Mouse (Mus musculus) midbrain, embryonic 16.5 days (tissue): ENCODE measurements at regions not wholly inside any gene's neighbourhood (a gene's known extent, or its start where the extent isn't known, plus 50 kb on each side); places are given as distances from the start of the nearest gene placed in this dataset.

Experiments used
- ATAC-seq: fragments of 200-750 bp; cut with Nextera tagmentation; 2 replicates; pipeline ENCODE4 v1.8.0; 2017; ENCODE audit warnings: moderate TSS enrichment
- H3K27ac ChIP-seq: fragments of 300-500 bp; sonication (generic); 2 replicates; pipeline ENCODE4 v1.5.1; 2014; ENCODE audit warnings: mild to moderate bottlenecking, low read length, mixed read lengths
- H3K27me3 ChIP-seq: fragments of 300-500 bp; sonication (generic); 2 replicates; pipeline ENCODE4 v1.6.1; 2014; ENCODE audit warnings: low read depth, low read length, mixed read lengths; ENCODE audit not compliant: control insufficient read depth, insufficient read depth
- H3K36me3 ChIP-seq: fragments of 300-500 bp; sonication (generic); 2 replicates; pipeline ENCODE4 v1.6.1; 2014; ENCODE audit warnings: mild to moderate bottlenecking, low read length, moderate library complexity, mixed read lengths; ENCODE audit not compliant: control insufficient read depth, insufficient read depth
- H3K4me1 ChIP-seq: fragments of 300-500 bp; sonication (generic); 2 replicates; pipeline ENCODE4 v1.6.1; 2014; ENCODE audit warnings: mild to moderate bottlenecking, low read length, mixed read lengths; ENCODE audit not compliant: control insufficient read depth, insufficient read depth
- H3K4me2 ChIP-seq: fragments of 300-500 bp; sonication (generic); 2 replicates; pipeline ENCODE4 v1.6.1; 2014; ENCODE audit warnings: mild to moderate bottlenecking, low read length, mixed read lengths
- H3K4me3 ChIP-seq: fragments of 300-500 bp; sonication (generic); 2 replicates; pipeline ENCODE4 v1.5.1; 2014; ENCODE audit warnings: low read depth, mild to moderate bottlenecking, low read length, moderate library complexity, mixed read lengths
- H3K9ac ChIP-seq: fragments of 300-500 bp; sonication (generic); 2 replicates; pipeline ENCODE4 v1.6.1; 2014; ENCODE audit warnings: low read depth, low read length, mixed read lengths
- H3K9me3 ChIP-seq: fragments of 300-500 bp; sonication (generic); replicated peaks from 2 replicates; pipeline ENCODE4 v1.6.1; 2014; ENCODE audit warnings: mild to moderate bottlenecking, low read length, mixed read lengths; ENCODE audit not compliant: control insufficient read depth, poor library complexity, severe bottlenecking
- WGBS: fragments of 180-500 bp; shearing (Covaris S2); extraction: QIAGEN DNeasy Blood & Tissue Kit; methylation state at CpG from one replicate; pipeline ENCODE4 v1.1.7; 2014; 5-methylcytosine and 5-hydroxymethylcytosine counted together

DNA sequence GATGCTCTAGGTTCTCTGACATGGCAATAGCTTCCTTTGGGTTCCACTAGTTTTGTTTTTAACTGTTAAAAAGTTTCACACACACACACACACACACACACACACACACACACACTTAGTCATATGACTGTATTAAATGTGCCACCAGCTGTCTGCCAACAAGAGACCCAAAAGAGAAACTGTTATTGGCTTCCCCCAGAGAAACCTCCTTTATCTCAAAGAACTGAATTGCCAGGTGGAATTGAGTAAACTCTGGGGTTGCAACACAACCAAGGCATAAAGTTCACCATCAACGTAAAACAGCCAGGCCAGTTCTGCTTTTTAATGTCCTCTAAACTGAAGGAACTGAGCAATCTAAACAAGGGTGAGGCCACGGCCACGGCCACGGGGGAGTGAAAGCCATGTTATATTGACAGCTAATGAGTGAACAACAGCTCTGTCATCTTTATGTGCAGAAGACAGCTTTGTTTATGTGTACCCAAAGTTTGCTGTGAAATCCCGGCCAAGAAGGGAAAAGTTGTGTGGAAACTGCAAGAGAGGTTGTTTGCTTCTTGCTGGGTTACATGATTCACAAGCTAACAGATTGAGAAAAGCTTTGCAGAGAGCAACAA is 69.3 kb downstream of the Btg1 start:
- H3K36me3 ChIP-seq = no peaks in the 10 kb centered on the region
- H3K27me3 ChIP-seq = no peaks in the 10 kb centered on the region
- no peaks in the 10 kb centered on the region for H3K9me3 ChIP-seq
- H3K4me3 ChIP-seq = no peak overlapping the region
- 88% methylated on average over 5 of the region's 5 CpGs for WGBS
- H3K9ac ChIP-seq = no peak overlapping the region
- 0 out of 2 replicates have a peak, but pooled peaks cover 3% of the 10 kb centered on the region for H3K4me1 ChIP-seq
- ATAC-seq = no peak
- H3K27ac ChIP-seq = no peak overlapping the region
- H3K4me2 ChIP-seq = no peak overlapping the region

DNA sequence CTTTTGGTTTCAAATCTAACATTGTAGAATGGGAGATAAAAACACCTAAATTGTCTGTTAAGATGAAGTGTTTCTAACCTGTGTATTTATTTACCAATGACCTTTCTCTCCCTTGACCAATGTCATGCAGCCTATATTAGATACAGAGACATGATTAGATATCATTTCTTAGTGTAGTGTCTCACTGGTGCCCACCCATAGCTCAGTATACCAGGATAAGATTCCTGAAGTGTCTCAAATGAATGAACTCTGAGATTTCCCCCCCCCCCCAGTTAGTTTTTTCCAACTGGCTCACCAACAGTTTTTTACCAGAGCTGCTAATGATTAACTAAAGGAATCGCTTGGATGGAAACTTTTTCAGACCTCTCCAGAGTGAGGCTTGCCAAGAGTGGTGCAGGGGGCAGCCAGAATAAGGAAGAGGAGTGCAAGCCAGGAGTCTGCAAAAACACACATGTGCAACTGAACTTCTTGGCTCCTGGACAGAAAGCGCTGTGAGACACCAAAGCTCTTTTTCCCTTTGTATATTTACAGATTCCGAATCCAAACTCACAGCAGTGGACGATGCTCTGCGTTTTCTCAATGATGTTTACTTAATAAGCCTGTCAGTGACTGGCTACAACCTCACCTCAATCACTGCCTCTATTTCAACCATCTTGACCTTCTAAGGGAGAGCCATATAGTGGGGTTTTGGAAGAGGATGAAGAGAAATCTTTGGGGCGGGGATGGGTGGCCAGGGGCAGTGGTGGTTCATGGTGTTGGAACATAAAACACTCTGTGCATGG is 70.0 kb downstream of the Btg1 start:
- WGBS = 78% methylated on average over 6 of the region's 6 CpGs
- no peak for ATAC-seq
- no peak overlapping the region for H3K27ac ChIP-seq
- H3K9me3 ChIP-seq = no peaks in the 10 kb centered on the region
- 0 out of 2 replicates have a peak, but pooled peaks cover 3% of the 10 kb centered on the region for H3K4me1 ChIP-seq
- H3K9ac ChIP-seq = no peak overlapping the region
- H3K27me3 ChIP-seq = no peaks in the 10 kb centered on the region
- no peaks in the 10 kb centered on the region for H3K36me3 ChIP-seq
- no peak overlapping the region for H3K4me2 ChIP-seq
- no peak overlapping the region for H3K4me3 ChIP-seq

DNA sequence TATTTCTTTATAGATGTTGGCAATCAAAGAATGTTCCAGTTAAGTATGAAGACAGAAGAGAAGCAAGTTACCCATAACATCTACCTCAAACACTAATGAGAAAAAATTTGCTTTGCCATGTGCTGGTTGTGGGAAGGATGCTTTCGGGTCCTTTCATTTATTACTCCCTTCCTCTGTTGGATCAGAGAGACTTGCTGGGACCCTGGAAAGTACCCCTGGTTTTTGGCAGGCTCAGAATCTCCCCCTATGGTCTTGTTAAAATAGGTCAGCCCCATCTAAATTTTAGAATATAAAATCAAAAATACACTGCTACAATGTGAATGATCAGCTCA is 70.6 kb downstream of the Btg1 start:
- ATAC-seq = no peak
- Histone ChIP-seq H3K27me3 (no peaks in the 10 kb centered on the region), H3K9ac (no peak overlapping the region), H3K4me1 (0 out of 2 replicates have a peak, but pooled peaks cover 3% of the 10 kb centered on the region), H3K9me3 (no peaks in the 10 kb centered on the region), H3K4me2 (no peak overlapping the region), H3K27ac (no peak overlapping the region), H3K36me3 (no peaks in the 10 kb centered on the region), H3K4me3 (no peak overlapping the region)
- 93% methylated on average over 1 of the region's 1 CpGs for WGBS

- Histone ChIP-seq H3K27me3 (no peaks in the 10 kb centered on the region), H3K4me2 (no peak overlapping the region), H3K4me3 (no peak overlapping the region), H3K27ac (no peak overlapping the region), H3K36me3 (no peaks in the 10 kb centered on the region), H3K9ac (no peak overlapping the region), H3K4me1 (0 out of 2 replicates have a peak, but pooled peaks cover 3% of the 10 kb centered on the region), H3K9me3 (no peaks in the 10 kb centered on the region)
- WGBS = 86% methylated on average over 11 of the region's 11 CpGs
- no peak for ATAC-seq
Observed at GRCm38 (mm10) chr10:96689976-96690867, 73.4 kb downstream of the Btg1 start.

GRCm38 (mm10) chr10:96690868-96691302 is 74.1 kb downstream of the Btg1 start:
- Histone ChIP-seq H3K27ac (no peak overlapping the region), H3K27me3 (no peaks in the 10 kb centered on the region), H3K36me3 (no peaks in the 10 kb centered on the region), H3K4me1 (0 out of 2 replicates have a peak, but pooled peaks cover 3% of the 10 kb centered on the region), H3K9me3 (no peaks in the 10 kb centered on the region), H3K4me2 (no peak overlapping the region), H3K4me3 (no peak overlapping the region), H3K9ac (no peak overlapping the region)
- ATAC-seq = no peak
- 28% methylated on average over 2 of the region's 2 CpGs for WGBS

GRCm38 (mm10) chr10:96691319-96691870 is 74.6 kb downstream of the Btg1 start:
- Histone ChIP-seq H3K4me1 (0 out of 2 replicates have a peak, but pooled peaks cover 3% of the 10 kb centered on the region), H3K9ac (no peak overlapping the region), H3K36me3 (no peaks in the 10 kb centered on the region), H3K27ac (no peak overlapping the region), H3K9me3 (no peaks in the 10 kb centered on the region), H3K4me3 (no peak overlapping the region), H3K27me3 (no peaks in the 10 kb centered on the region), H3K4me2 (no peak overlapping the region)
- WGBS = 87% methylated on average over 6 of the region's 6 CpGs
- ATAC-seq = no peak

GRCm38 (mm10) chr10:96692821-96693220 is 76.0 kb downstream of the Btg1 start:
- H3K27ac ChIP-seq = no peak overlapping the region
- H3K27me3 ChIP-seq = no peaks in the 10 kb centered on the region
- no peak overlapping the region for H3K9ac ChIP-seq
- WGBS = 92% methylated on average over 7 of the region's 7 CpGs
- 0 out of 2 replicates have a peak, but pooled peaks cover 3% of the 10 kb centered on the region for H3K4me1 ChIP-seq
- H3K36me3 ChIP-seq = no peaks in the 10 kb centered on the region
- H3K4me3 ChIP-seq = no peak overlapping the region
- no peaks in the 10 kb centered on the region for H3K9me3 ChIP-seq
- no peak overlapping the region for H3K4me2 ChIP-seq
- no peak for ATAC-seq

DNA sequence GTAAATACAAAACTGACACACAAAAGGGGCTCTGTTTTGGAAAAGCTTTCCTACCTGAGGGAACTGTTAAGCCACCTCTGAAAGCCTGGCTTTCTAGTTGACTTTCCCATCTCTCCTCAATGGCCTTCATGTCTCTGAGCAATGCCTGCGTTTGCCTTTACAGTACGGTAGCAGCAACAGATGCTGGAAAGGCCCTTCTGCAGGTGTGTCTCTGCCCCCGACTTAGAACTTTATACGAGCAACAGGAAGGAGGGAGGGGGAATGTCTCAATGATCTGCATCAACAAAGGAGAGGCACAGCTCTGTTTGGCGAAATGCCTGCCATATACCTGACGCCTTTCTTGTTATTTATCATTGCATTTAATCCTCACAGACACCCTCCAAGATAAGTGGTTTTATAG is 77.0 kb downstream of the Btg1 start:
- H3K4me3 ChIP-seq = no peak overlapping the region
- H3K27ac ChIP-seq = no peak overlapping the region
- no peak for ATAC-seq
- H3K36me3 ChIP-seq = no peaks in the 10 kb centered on the region
- WGBS = 81% methylated on average over 6 of the region's 6 CpGs
- no peak overlapping the region for H3K9ac ChIP-seq
- H3K27me3 ChIP-seq = no peaks in the 10 kb centered on the region
- no peak overlapping the region for H3K4me2 ChIP-seq
- 0 out of 2 replicates have a peak, but pooled peaks cover 3% of the 10 kb centered on the region for H3K4me1 ChIP-seq
- H3K9me3 ChIP-seq = no peaks in the 10 kb centered on the region
